Mouse (Mus musculus): Measurements from ENCODE around the gene Aff1.

DNA sequence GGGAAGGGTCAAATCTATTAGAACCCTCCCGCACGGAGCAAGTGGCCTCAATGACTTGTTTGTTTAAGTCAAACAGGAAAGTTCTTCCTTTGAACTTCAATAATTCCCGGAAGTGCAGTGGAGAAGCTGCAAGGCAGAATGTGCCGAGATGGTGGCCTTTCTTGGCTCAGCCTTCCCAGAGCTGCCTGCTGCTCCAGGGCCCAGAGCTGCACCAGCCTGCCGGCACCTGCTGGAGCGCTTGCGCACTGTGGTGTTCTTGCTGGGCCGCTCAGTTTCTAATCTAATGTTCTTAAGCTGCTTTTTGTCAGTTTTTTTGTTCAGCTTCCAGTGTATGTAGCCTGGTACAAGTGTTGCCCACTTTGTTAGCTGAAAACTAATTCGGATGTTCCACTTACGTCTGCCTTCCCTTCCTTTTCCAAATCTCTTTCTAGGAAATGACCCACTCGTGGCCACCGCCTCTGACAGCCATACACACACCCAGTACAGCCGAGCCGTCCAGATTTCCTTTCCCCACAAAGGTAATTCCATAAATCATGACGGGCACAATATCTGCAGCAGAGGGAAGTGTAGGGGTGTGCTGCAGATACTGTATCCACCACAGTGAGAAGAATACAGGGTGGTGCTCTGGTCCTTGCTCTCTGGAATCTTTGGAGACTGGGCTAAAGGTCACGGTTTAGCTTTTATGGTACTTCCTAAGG lies 122.5 kb downstream of the Aff1 start:
- no peak for TF ChIP-seq CTCF (IDR thresholded peaks at IDR 0.05; ENCODE audit: borderline replicate concordance, insufficient read depth, low read length)
- TF ChIP-seq POLR2A (IDR thresholded peaks at IDR 0.05; ENCODE audit: low read depth, low read length): no peak

Data from embryonic fibroblast, embryonic 13.5 days (primary cell).